Mouse (Mus musculus): ENCODE data around the gene Lrmda. TPM values are rescaled to one million over a fixed set of nuclear protein-coding genes. Genes with fewer than 3 reads are reported as not detected.

The Lrmda gene
- polyA plus RNA-seq, 1 experiment from 2014 or later, result 0.60 TPM

- DNase-seq (ENCODE audit: low spot score), result no peak
- H3K27ac ChIP-seq, result no peak overlapping the region
These were observed 589.1 kb downstream of the Lrmda start for GRCm38 (mm10) chr14:22608599-22608998.

GRCm38 (mm10) chr14:22609261-22610245 is 590.0 kb downstream of the Lrmda start:
- WGBS, result 74% methylated on average over 13 of the region's 13 CpGs

More at GRCm38 (mm10) chr14:22608599-22608998, 589.1 kb downstream of the Lrmda start:
- 58% methylated on average over 5 of the region's 5 CpGs for WGBS
- Histone ChIP-seq H3K4me1 (peaks cover 7% of the 10 kb centered on the region), H3K27me3 (ENCODE audit: insufficient read depth, poor library complexity, severe bottlenecking) (no peaks in the 10 kb centered on the region), H3K36me3 (no peaks in the 10 kb centered on the region), H3K4me3 (no peak overlapping the region), H3K9me3 (no peaks in the 10 kb centered on the region)

GRCm38 (mm10) chr14:22611011-22611410 is 591.5 kb downstream of the Lrmda start:
- no peaks in the 10 kb centered on the region for H3K36me3 ChIP-seq
- no peak overlapping the region for H3K4me3 ChIP-seq
- H3K27me3 ChIP-seq (ENCODE audit: insufficient read depth, poor library complexity, severe bottlenecking), result no peaks in the 10 kb centered on the region
- H3K4me1 ChIP-seq, result peaks cover 4% of the 10 kb centered on the region; the same call in 1 of the 2 replicates
- no peak for DNase-seq (ENCODE audit: low spot score)
- H3K27ac ChIP-seq, result no peak overlapping the region
- WGBS, result 80% methylated on average over 3 of the region's 3 CpGs
- no peaks in the 10 kb centered on the region for H3K9me3 ChIP-seq

More at GRCm38 (mm10) chr14:22609261-22610245, 590.0 kb downstream of the Lrmda start:
- Histone ChIP-seq H3K4me1 (peaks cover 4% of the 10 kb centered on the region; the same call in 1 of the 2 replicates), H3K27me3 (ENCODE audit: insufficient read depth, poor library complexity, severe bottlenecking) (no peaks in the 10 kb centered on the region), H3K36me3 (no peaks in the 10 kb centered on the region), H3K9me3 (no peaks in the 10 kb centered on the region), H3K27ac (no peak overlapping the region), H3K4me3 (no peak overlapping the region)
- no peak for DNase-seq (ENCODE audit: low spot score)

GRCm38 (mm10) chr14:22620191-22620590 is 600.7 kb downstream of the Lrmda start:
- no peaks in the 10 kb centered on the region for H3K9me3 ChIP-seq
- DNase-seq (ENCODE audit: low spot score), result no peak
- H3K4me3 ChIP-seq, result no peak overlapping the region
- no peaks in the 10 kb centered on the region for H3K27me3 ChIP-seq (ENCODE audit: insufficient read depth, poor library complexity, severe bottlenecking)
- H3K4me1 ChIP-seq, result no peaks in the 10 kb centered on the region; the same call in 1 of the 2 replicates
- no peak overlapping the region for H3K27ac ChIP-seq
- no peaks in the 10 kb centered on the region for H3K36me3 ChIP-seq

GRCm38 (mm10) chr14:22621941-22622340 is 602.4 kb downstream of the Lrmda start:
- no peaks in the 10 kb centered on the region; the same call in 1 of the 2 replicates for H3K4me1 ChIP-seq
- WGBS, result 89% methylated on average over 3 of the region's 3 CpGs
- no peaks in the 10 kb centered on the region for H3K9me3 ChIP-seq
- no peaks in the 10 kb centered on the region for H3K27me3 ChIP-seq (ENCODE audit: insufficient read depth, poor library complexity, severe bottlenecking)
- DNase-seq (ENCODE audit: low spot score), result no peak
- H3K36me3 ChIP-seq, result no peaks in the 10 kb centered on the region
- H3K27ac ChIP-seq, result no peak overlapping the region
- H3K4me3 ChIP-seq, result no peak overlapping the region

- whole genome bisulfite sequencing, result 66% methylated on average over 8 of the region's 8 CpGs
- DNase-seq (ENCODE audit: low spot score), result no peak
- H3K27me3 ChIP-seq (ENCODE audit: insufficient read depth, poor library complexity, severe bottlenecking), result no peaks in the 10 kb centered on the region
- no peaks in the 10 kb centered on the region for H3K9me3 ChIP-seq
- H3K27ac ChIP-seq, result no peak overlapping the region
- no peak overlapping the region for H3K4me3 ChIP-seq
- H3K36me3 ChIP-seq, result no peaks in the 10 kb centered on the region
- no peaks in the 10 kb centered on the region for H3K4me1 ChIP-seq
These were observed 607.8 kb downstream of the Lrmda start for GRCm38 (mm10) chr14:22627105-22627829.

GRCm38 (mm10) chr14:22630361-22630867 is 610.9 kb downstream of the Lrmda start:
- 88% methylated on average over 9 of the region's 9 CpGs for WGBS
- H3K9me3 ChIP-seq, result no peaks in the 10 kb centered on the region
- DNase-seq (ENCODE audit: low spot score), result no peak
- no peaks in the 10 kb centered on the region for H3K4me1 ChIP-seq
- no peaks in the 10 kb centered on the region for H3K36me3 ChIP-seq
- no peaks in the 10 kb centered on the region for H3K27me3 ChIP-seq (ENCODE audit: insufficient read depth, poor library complexity, severe bottlenecking)
- no peak overlapping the region for H3K27ac ChIP-seq
- no peak overlapping the region for H3K4me3 ChIP-seq

GRCm38 (mm10) chr14:22633612-22634011 is 614.1 kb downstream of the Lrmda start:
- 56% methylated on average over 1 of the region's 1 CpGs for WGBS
- no peak for DNase-seq (ENCODE audit: low spot score)
- no peaks in the 10 kb centered on the region for H3K9me3 ChIP-seq

GRCm38 (mm10) chr14:22643494-22643893 is 624.0 kb downstream of the Lrmda start:
- Histone ChIP-seq H3K36me3 (no peaks in the 10 kb centered on the region), H3K4me1 (peaks cover 26% of the 10 kb centered on the region), H3K9me3 (no peaks in the 10 kb centered on the region), H3K27ac (no peak overlapping the region), H3K27me3 (ENCODE audit: insufficient read depth, poor library complexity, severe bottlenecking) (no peaks in the 10 kb centered on the region), H3K4me3 (no peak overlapping the region)
- 60% methylated on average over 4 of the region's 4 CpGs for WGBS
- no peak for DNase-seq (ENCODE audit: low spot score)

More at GRCm38 (mm10) chr14:22633612-22634011, 614.1 kb downstream of the Lrmda start:
- Histone ChIP-seq H3K4me1 (no peaks in the 10 kb centered on the region), H3K27me3 (ENCODE audit: insufficient read depth, poor library complexity, severe bottlenecking) (no peaks in the 10 kb centered on the region), H3K36me3 (no peaks in the 10 kb centered on the region), H3K27ac (no peak overlapping the region), H3K4me3 (no peak overlapping the region)

GRCm38 (mm10) chr14:22647879-22648611 is 628.5 kb downstream of the Lrmda start:
- H3K4me1 ChIP-seq, result peaks cover 54% of the 10 kb centered on the region
- H3K27ac ChIP-seq, result peak overlapping the region; percentile 65
- peak; percentile 77 for DNase-seq (ENCODE audit: low spot score)
- H3K4me3 ChIP-seq, result no peak overlapping the region
- 21% methylated on average over 9 of the region's 9 CpGs for WGBS
- H3K9me3 ChIP-seq, result no peaks in the 10 kb centered on the region
- H3K36me3 ChIP-seq, result no peaks in the 10 kb centered on the region
- no peaks in the 10 kb centered on the region for H3K27me3 ChIP-seq (ENCODE audit: insufficient read depth, poor library complexity, severe bottlenecking)

GRCm38 (mm10) chr14:22649411-22649911 is 629.9 kb downstream of the Lrmda start:
- H3K27ac ChIP-seq, result peak overlapping the region; percentile 59; the same call in 1 of the 2 replicates
- no peaks in the 10 kb centered on the region for H3K9me3 ChIP-seq
- 28% methylated on average over 5 of the region's 5 CpGs for WGBS
- no peak for DNase-seq (ENCODE audit: low spot score)
- H3K4me3 ChIP-seq, result no peak overlapping the region
- H3K4me1 ChIP-seq, result peaks cover 54% of the 10 kb centered on the region
- H3K36me3 ChIP-seq, result no peaks in the 10 kb centered on the region
- H3K27me3 ChIP-seq (ENCODE audit: insufficient read depth, poor library complexity, severe bottlenecking), result no peaks in the 10 kb centered on the region

Data from heart, embryonic 10.5 days (tissue).